Mouse (Mus musculus) kidney, adult 2 months (tissue): ENCODE measurements at regions not wholly inside any gene's neighbourhood (a gene's known extent, or its start where the extent isn't known, plus 50 kb on each side); places are given as distances from the start of the nearest gene placed in this dataset.

Experiments used
- DNase-seq: peaks from one replicate; pipeline ENCODE4 v3.0.0; 2021
- H3K27ac ChIP-seq: fragments of 200-500 bp; 2 replicates; pipeline ENCODE4 v1.5.1; 2012; ENCODE audit warnings: low read depth, low read length, control low read depth, inconsistent platforms; ENCODE audit not compliant: insufficient read depth
- H3K27me3 ChIP-seq: fragments of 200-500 bp; replicated peaks from 2 replicates; pipeline ENCODE4 v1.6.1; 2012; ENCODE audit warnings: mild to moderate bottlenecking, moderate library complexity, low read length, inconsistent platforms; ENCODE audit not compliant: control insufficient read depth, insufficient read depth
- H3K36me3 ChIP-seq: fragments of 200-500 bp; 2 replicates; pipeline ENCODE4 v1.6.1; 2012; ENCODE audit warnings: mild to moderate bottlenecking, moderate library complexity, low read length, inconsistent platforms; ENCODE audit not compliant: control insufficient read depth, insufficient read depth
- H3K4me1 ChIP-seq: fragments of 200-500 bp; 2 replicates; pipeline ENCODE4 v1.6.1; 2011; ENCODE audit warnings: low read length; ENCODE audit not compliant: control insufficient read depth, insufficient read depth
- H3K4me3 ChIP-seq: fragments of 200-500 bp; 2 replicates; pipeline ENCODE4 v1.5.1; 2011; ENCODE audit warnings: mild to moderate bottlenecking, low read depth, low read length, control low read depth; ENCODE audit not compliant: insufficient read depth
- CTCF ChIP-seq: fragments of 200-500 bp; conservative IDR thresholded peaks from 2 replicates; pipeline ENCODE4 v1.5.1; 2011; ENCODE audit warnings: low read depth, mild to moderate bottlenecking, control low read depth, low read length, moderate library complexity, mixed read lengths; ENCODE audit not compliant: insufficient read depth, insufficient read length
- POLR2A ChIP-seq: fragments of 200-500 bp; IDR thresholded peaks from one replicate; pipeline ENCODE4 v1.6.1; 2011; ENCODE audit warnings: low read depth, low read length, control low read depth
- WGBS: fragments of 180-500 bp; shearing (Covaris S2); methylation state at CpG from one replicate; pipeline ENCODE4 v1.1.7; 2018; 5-methylcytosine and 5-hydroxymethylcytosine counted together

- 71% methylated on average over 2 of the region's 2 CpGs for WGBS
- TF ChIP-seq CTCF = no peak
- TF ChIP-seq POLR2A = no peak
- Histone ChIP-seq H3K4me1 (no peaks in the 10 kb centered on the region), H3K36me3 (no peaks in the 10 kb centered on the region), H3K27ac (no peak overlapping the region), H3K27me3 (no peaks in the 10 kb centered on the region), H3K4me3 (no peak overlapping the region)
- no peak for DNase-seq
Observed at GRCm38 (mm10) chr7:95598339-95598738, 572.7 kb upstream of the Tenm4 start.

- DNase-seq = no peak
- WGBS = 86% methylated on average over 2 of the region's 2 CpGs
- TF ChIP-seq POLR2A = no peak
- TF ChIP-seq CTCF = no peak
- Histone ChIP-seq H3K27me3 (no peaks in the 10 kb centered on the region), H3K4me3 (no peak overlapping the region), H3K27ac (no peak overlapping the region), H3K36me3 (no peaks in the 10 kb centered on the region), H3K4me1 (no peaks in the 10 kb centered on the region)
Observed at GRCm38 (mm10) chr7:95613736-95614135, 557.3 kb upstream of the Tenm4 start.

GRCm38 (mm10) chr7:95617370-95617769 lies 553.7 kb upstream of the Tenm4 start:
- no peaks in the 10 kb centered on the region for H3K27me3 ChIP-seq
- DNase-seq = peak; percentile 33
- H3K36me3 ChIP-seq = no peaks in the 10 kb centered on the region
- H3K4me1 ChIP-seq = no peaks in the 10 kb centered on the region
- H3K27ac ChIP-seq = no peak overlapping the region
- H3K4me3 ChIP-seq = no peak overlapping the region
- 65% methylated on average over 2 of the region's 2 CpGs for WGBS
- TF ChIP-seq CTCF = no peak
- no peak for TF ChIP-seq POLR2A

DNA sequence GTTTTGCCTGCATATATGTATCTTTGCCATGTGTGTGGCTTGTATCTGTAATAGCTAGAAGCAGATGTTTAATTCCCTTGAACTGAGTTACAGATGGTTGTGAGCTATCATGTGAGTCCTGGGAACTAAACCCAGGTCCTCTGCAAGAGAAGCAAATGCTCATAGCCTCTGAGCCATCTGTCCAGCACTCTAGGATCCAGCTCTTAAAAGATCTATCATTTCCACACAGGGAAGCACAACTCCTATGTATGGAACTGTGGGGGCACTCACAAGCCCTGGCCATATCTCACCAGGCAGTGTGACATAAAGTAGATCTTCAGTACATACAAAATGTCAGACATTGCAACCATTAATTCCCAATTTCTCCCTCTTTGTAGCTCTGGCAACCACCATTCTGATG lies 552.9 kb upstream of the Tenm4 start:
- H3K36me3 ChIP-seq = no peaks in the 10 kb centered on the region
- no peak overlapping the region for H3K27ac ChIP-seq
- no peaks in the 10 kb centered on the region for H3K4me1 ChIP-seq
- TF ChIP-seq POLR2A = no peak
- TF ChIP-seq CTCF = no peak
- H3K27me3 ChIP-seq = no peaks in the 10 kb centered on the region
- no peak for DNase-seq
- no peak overlapping the region for H3K4me3 ChIP-seq

- Histone ChIP-seq H3K36me3 (no peaks in the 10 kb centered on the region), H3K27me3 (no peaks in the 10 kb centered on the region), H3K4me1 (no peaks in the 10 kb centered on the region), H3K27ac (no peak overlapping the region), H3K4me3 (no peak overlapping the region)
- TF ChIP-seq POLR2A = no peak
- no peak for TF ChIP-seq CTCF
- peak; percentile 4 for DNase-seq
Observed at GRCm38 (mm10) chr7:95620079-95620478, 551.0 kb upstream of the Tenm4 start.

- no peaks in the 10 kb centered on the region for H3K4me1 ChIP-seq
- H3K36me3 ChIP-seq = no peaks in the 10 kb centered on the region
- DNase-seq = no peak
- H3K27me3 ChIP-seq = no peaks in the 10 kb centered on the region
- H3K4me3 ChIP-seq = no peak overlapping the region
- no peak overlapping the region for H3K27ac ChIP-seq
- no peak for TF ChIP-seq POLR2A
- no peak for TF ChIP-seq CTCF
- 85% methylated on average over 5 of the region's 5 CpGs for WGBS
Observed at GRCm38 (mm10) chr7:95640683-95641082, 530.4 kb upstream of the Tenm4 start.

- Histone ChIP-seq H3K27me3 (no peaks in the 10 kb centered on the region), H3K27ac (no peak overlapping the region), H3K36me3 (no peaks in the 10 kb centered on the region), H3K4me3 (no peak overlapping the region), H3K4me1 (no peaks in the 10 kb centered on the region)
- DNase-seq = no peak
- 82% methylated on average over 1 of the region's 1 CpGs for whole genome bisulfite sequencing
- no peak for TF ChIP-seq POLR2A
- TF ChIP-seq CTCF = no peak
Observed at GRCm38 (mm10) chr7:95674319-95674718, 496.7 kb upstream of the Tenm4 start.

GRCm38 (mm10) chr7:95682521-95682920 lies 488.5 kb upstream of the Tenm4 start:
- TF ChIP-seq POLR2A (no peak), CTCF (no peak)
- no peak overlapping the region for H3K4me3 ChIP-seq
- WGBS = 53% methylated on average over 3 of the region's 3 CpGs
- H3K4me1 ChIP-seq = no peaks in the 10 kb centered on the region
- H3K27ac ChIP-seq = no peak overlapping the region
- H3K27me3 ChIP-seq = no peaks in the 10 kb centered on the region
- H3K36me3 ChIP-seq = no peaks in the 10 kb centered on the region
- no peak for DNase-seq
